Mouse (Mus musculus): ENCODE results near the gene Slc48a1.

Slc48a1 gene

DNA sequence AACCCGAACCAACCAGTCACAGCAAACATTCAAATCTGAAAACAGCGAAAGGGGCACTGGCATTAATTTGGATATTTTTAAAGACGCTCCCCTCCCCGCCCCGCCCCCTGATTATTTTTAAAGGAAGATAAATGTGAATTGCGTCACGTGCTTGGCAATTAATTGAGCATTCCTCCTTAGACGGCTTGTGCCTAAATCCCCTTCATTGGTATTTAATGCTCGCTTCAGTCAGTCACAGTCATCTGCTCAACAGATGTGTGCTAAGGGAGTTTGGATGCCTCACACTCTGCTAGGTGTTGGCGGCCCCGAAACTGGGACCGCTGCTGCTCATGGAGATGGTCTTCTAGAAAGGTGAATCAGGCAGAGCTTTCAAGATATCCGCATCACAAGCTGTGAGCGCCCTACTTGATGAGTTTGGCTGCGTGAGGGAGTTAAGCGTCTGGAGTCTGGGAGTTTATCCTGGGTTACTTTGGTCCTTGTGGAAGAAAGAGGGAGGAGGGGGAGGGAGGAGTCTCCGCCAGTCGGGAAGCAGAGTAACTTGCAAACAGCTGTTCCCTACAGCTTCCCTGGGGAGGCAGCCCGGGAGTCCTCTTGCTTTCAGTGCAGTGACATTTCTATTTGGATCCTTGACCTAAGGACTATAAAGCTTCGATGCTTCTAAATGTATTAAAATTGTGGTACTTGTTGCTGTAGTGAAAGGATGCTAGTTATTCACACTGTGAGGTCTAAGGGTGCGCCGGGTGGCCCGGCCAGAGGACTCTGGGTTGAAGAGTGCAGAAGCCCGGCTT lies 3.8 kb downstream of the Slc48a1 start:
- DNase-seq (ENCODE audit: low read depth, low spot score) = no peak

DNA sequence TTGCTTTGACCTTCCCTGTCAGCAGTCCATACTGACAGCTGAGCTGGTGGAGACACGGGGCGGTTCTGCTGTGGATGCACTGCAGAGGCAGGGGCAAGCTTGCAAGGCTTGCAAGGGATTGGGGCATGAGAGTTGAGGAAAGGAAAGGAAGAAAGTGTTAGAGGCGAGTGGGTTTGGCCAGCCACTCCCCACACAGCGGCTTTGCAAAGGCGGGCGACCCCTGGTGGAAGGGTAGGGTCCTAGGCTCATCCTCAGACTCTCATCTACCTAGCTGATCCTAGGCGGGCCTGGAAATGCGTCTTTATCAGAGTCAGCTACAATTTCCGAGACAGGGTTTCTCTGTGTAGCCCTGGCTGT lies 4.4 kb downstream of the Slc48a1 start:
- no peak for DNase-seq (ENCODE audit: low read depth, low spot score)

DNA sequence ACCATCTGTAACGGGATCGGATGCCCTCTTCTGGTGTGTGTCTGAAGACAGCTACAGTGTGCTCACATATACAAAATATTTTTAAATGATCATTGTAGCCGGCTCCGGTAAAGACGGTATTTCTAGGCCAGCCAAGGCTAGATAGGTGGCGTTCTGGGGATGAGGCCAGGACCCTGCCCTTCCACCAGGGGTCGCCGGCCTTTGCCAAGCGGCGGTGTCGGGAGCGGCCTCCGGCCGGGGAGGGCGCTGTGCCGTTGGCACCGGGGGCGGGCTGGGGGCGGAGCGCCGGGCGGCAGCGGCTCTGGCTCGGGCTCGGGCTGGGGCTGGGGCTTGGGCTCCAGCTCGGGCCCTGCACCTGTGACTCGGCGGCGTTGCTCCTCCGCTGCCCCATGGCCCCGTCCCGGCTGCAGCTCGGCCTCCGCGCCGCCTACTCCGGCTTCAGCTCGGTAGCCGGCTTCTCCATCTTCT lies 5.8 kb downstream of the Slc48a1 start:
- DNase-seq (ENCODE audit: low read depth, low spot score) = peak; percentile 76

DNA sequence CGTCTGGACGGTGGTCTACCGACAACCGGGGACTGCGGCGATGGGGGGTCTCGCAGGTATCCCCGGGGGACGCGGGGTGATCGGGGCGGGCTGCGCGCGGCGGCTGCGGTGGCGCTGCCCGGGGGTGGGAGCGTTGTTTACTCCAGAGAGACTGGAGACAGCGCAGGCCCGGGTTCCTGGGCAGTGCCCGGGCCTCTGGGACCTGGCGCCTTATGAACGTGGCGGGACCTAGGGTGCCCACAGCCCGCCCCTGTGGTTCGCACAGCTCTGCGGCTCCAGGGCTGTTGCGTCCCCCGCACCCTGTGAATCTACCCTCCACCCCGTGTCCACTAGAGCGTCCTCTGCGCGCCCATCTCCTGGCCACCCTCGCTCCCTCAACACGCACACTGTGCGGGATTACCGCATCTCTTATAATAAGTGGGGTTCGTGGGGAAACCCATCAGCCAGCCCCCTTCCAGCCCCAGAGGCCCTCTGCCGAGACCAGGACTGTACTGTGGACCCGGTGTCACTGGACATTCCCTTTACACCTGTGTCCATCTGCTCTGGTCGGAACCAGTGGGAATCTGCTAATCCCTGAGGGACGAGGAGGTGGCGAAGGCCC lies 6.3 kb downstream of the Slc48a1 start:
- peak; percentile 36 for DNase-seq (ENCODE audit: low read depth, low spot score)

DNA sequence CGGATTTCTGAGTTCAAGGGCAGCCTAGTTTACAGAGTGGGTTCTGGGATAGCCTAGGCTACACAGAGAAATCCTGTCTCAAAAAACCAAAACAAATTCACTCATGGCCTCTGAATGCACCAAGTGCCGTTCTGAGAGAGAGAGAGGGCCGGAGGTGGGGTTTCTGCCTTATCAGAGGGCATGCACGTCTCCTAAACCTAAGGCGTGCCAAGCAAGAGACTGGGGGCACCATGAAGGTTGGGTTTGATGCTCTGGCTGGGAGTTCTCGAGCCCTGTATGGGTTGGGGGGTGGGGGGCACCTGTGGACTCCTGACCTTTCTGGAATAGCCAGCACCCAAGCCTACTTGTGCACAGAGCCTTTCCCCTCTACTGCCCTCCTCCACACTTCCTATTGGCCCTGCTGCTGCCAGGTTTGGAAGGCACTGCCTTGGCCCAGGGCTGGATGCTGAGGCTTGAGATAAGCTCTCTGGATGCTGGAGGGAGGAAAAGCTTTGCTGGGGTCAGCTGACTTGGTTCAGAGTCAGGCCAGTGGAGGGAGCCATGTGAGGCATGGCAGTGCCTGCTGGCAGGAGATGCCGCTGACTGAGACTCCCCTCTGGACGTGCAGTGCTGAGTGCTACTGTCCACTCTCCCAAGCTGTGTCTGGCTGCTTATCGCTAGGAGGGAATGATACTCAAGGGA lies 7.6 kb downstream of the Slc48a1 start:
- DNase-seq (ENCODE audit: low read depth, low spot score) = peak; percentile 75

DNA sequence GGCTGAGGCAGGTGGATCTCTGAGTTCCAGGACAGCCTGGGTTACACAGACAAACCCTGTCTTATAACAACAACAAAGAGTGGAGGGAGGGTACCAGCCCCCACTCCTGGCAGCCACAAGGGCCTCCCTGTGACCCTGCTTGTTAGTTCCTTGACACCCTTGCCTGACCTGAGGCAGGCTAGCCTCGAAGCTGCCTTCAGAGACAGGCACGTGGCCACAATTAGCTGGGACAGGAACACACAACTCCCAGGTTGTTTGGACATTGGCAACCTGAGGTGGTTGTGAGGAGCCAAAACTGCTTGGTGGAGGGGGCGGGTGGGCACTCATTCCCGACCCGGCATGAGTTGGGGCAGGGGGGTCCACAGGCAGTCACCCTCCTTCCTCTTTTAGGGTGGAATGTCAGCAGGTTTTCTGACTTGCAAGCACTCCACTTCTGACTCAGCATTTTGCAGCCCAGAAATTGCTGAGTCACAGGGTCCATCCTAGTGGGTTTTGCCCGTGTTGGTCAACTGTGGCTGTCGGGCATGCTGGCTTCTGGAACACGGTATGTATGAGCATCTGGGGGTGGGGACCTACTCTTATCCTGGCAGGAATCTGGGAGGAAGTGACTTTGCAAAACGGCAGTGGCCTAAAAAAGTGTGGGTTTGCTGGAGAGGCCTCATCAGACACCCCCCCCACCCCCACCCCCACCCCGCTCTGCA lies 8.2 kb downstream of the Slc48a1 start:
- DNase-seq (ENCODE audit: low read depth, low spot score) = peak; percentile 86

DNA sequence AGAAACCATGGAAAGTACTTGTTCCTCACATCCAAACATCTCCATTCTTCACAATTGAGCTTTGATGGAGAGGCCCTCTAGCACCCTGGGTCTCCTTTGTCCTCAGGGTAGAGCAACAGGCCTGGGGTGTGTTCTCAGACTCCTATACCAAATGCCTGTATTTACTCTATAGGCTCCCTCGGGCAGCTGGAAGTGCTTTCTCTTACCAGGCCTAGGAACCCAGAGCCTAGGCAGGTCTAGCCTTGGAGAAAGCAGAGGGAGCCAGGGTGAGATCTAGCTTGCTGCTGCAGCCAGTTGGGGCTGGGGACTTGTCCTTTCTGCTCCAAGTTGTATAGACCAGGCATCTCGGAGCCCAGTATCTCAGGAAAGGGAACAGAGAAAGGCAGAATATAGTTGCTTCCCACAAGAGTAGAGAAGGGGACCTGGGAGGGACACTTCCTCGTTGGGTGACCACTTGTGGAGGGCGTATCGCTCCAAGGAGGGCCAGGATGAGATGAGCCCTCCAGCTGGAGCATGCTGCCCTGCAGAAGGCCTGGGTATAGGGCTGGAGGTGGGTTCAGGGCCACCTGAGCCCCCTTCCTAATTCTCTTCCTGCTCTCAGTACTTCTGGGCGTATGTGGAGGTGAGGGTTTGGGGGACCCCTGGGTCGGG lies 9.0 kb downstream of the Slc48a1 start:
- DNase-seq (ENCODE audit: low read depth, low spot score) = no peak

DNA sequence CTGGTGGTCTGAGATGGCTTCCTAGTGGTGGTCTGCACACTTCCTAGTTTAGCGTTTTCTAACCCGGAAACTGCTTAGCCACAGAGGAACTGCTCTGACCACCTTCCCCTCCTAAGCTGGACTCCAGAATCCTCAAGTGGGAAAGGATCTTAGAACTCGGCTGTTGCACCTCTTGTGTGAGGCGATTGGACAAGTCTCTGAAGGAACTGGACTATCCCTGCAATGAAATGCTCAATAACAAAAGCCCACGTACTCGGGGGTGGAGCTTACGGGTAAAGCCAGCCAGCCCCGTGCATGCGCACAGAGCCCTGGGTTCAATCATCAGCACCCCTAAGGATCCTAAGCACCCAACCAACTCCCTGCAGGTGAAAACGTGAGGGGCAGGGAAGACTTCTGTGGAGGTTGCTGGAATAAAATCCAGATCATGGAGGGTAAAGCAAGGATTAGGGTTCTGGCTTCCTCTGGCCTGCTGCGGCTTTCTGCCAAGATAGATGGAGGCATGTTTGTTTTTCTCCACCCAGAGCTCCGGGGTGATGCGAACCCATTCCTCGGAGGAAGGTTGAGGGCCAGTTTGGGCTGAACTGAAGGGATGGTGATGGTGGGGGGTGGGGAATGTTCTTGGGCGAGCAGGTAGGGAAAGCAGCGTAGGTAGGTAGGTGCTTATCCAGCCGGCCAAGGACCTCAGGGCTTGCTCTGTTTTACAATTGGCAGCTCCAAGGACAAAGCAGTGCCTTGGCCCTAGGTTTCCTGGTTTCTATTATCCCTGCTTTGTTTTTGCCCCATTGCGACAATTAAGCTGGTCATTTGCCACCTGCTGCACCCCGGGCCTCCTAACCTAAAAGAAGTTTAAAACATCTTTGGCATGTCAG lies 9.7 kb downstream of the Slc48a1 start:
- DNase-seq (ENCODE audit: low read depth, low spot score) = no peak

DNA sequence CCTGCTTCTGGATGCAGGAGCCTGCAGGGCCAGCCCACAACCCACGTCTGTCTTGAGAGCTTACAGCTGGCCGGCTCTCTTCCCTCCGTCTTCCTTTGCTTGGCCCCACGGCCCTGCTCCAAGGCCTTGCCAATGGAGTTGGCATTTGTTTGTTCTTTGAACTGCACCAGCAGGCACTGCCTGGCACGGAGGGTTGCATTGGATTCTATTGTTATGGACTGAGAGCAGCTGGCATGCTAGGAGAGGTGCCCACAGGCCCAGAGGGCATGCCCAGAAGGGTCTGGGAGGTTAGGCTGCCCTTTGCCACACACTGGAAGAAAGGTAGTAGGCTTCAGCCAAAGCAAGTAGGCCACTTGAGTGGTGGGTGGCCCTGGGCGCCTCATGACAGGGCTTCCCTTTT lies 10.5 kb downstream of the Slc48a1 start:
- DNase-seq (ENCODE audit: low read depth, low spot score) = no peak

DNA sequence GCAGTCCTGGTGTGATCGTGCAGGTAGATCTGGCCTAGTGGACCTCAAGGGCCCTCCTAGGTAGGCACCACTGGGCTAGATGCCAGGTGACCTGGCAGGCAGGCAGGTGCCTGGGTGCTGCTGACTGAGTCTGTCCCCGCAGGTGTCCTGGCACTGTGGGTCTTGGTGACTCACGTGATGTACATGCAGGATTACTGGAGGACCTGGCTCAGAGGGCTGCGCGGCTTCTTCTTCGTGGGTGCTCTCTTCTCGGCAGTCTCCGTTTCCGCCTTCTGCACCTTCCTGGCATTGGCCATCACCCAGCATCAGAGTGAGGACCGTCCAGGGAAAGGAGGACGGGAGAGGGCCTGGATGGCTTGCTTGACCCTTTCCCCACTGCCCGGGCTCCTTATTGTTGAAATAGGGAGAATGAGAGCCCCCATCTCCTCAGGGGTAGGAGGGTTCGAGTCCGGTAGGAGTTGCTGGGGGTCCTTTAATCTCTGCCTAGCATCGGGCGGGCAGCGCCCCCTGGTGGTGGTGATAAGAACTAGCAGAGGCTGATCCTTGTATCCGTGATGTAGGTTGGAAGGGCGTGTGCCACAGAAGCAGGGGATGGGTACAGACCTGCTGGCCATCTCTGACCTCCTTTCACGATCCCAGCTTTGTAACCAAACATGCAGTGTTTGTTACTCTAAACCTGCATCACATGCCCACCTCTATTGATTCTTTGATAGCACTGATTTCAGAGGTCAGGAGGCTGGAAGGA lies 11.6 kb downstream of the Slc48a1 start:
- peak; percentile 53 for DNase-seq (ENCODE audit: low read depth, low spot score)

DNA sequence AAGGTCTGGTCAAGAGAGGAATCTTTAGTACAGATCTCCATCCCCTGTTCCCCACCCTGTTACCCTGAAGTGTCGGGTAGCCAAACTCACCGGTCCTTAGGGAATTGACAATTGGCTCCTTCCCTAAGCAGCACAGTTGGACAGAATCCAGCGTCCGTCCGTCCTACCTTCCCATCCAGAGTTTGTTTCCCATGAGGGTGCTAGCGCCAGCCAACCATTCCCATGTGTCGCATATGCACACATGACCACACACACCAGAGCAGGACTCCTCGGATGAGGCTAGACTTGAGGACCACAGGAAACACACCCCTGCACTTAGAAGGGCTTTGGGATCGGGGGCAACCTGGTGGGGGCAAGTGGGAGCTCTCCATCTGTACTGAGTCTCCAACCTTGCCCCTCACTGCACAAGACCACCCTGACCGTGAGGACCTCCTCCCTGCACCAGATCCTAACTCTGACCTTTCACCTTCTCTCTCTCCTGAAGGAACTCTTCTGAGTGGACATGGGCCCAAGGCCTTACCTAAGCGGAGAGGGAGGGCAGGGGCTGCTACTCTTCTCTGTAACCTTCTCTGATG lies 12.9 kb downstream of the Slc48a1 start:
- DNase-seq (ENCODE audit: low read depth, low spot score) = no peak

DNA sequence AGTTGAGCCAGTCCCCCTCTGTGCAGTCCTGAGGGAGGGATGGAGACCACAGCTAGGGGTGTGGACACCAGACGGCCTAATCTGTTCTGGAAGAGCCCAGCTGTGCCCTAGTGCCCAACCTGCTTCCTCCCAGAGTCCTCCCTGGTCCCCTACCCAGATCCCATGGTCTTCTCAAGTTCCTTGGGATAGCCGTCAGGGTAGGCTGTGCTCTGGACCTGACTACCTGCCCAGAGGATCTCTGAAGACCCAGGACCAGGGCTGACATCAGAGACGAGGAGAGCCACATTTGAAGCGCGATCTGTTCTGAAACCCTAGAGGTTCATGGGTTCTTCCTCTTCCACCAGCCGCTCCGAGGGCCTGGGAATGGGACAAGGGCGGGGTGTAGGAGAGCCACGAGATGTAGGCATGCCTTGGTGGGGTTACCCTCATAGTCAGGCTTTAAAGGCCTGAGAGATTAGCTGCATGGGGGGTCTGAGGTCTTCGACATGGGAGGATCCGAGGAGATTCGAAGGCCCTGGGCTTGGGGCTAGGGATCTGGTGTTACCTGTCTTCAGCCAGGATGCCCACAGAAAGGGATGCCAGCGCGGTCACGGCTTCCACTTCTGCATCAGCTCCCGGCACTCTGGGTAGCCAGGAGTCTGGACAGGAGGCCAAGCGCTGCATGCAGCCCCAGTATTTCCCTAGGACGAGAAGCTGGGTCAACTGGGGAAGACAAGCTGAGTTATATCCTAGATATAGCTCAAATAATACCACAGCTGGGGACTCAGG lies 15.2 kb downstream of the Slc48a1 start:
- no peak for DNase-seq (ENCODE audit: low read depth, low spot score)

DNA sequence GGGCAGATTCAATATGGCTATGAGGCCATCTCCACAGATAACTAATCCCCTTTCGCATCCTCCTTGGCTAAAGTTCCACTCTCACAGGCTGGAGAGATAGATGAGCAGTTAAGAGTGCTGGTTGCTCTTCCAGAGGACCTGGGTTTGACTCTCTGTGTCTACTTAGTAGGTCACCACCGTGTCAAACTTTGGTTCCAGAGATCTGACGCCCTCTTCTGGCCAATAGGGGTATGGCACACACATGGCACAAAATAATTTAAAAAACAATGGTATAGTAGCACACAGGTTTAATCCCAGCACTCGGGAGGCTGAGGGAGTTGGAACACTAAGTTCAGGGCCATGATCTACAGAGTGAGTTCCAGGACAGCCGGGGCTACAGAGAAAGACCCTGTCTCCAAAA lies 15.9 kb downstream of the Slc48a1 start:
- no peak for DNase-seq (ENCODE audit: low read depth, low spot score)

DNA sequence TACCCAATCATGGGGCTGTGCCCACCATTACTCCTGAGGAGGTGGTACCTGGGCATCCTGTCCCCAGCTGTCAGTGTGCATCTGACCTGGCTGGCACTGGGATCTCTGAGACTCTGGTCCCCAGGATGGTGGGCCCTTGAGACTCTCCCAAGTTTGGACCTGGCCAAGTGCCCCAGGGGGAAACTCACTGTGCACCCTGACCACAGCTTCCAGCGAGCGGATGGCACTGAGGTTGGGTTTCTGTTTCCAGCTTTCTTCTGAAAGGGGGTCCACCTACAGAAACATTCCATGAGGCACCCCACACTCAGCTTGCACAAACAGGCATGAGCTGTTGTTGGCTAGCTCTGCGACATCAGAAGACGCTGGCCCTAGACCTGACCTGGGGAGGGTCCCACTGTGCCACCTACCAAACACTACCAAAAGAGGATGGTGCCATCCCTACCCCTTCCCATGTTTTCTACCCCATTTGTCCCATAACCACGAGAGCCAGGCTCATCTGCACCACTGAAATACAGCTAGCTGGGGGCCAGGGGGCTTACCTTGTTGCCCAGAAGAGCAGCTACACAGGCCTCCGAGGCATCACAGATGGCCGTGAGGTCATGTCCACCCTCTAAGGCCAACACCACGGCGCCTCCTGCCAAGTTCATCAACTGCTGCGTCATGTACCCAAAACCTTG lies 17.4 kb downstream of the Slc48a1 start:
- no peak for DNase-seq (ENCODE audit: low read depth, low spot score)

DNA sequence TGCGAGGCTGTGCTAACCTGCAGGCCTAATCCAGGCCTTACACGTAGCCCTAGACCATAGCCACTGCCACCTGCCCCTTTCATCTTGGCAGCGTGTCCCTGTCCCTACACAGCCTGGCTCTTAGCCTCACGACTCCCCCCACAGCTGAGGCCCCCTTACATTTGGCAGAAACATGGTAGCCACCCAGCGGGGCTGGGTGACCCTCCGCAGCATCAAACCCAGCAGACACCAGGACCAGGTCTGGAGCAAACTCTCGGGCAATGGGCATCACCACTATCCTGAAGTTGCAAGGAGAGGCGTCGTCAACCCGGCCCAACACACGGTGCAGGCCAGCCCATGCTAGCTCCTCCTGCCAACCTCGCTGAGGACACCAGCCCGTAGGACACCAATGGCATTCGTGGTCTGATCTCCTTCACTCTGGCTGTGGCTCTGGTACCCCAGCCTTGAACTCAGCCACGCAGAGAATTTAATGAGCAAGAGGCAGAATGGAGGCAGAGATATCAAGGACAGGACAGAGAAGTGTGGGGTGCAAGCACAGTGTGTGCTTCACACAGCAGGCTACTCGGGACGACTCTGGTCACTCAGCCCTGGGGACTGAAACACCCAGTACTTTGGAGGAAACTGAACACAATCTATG lies 18.5 kb downstream of the Slc48a1 start:
- DNase-seq (ENCODE audit: low read depth, low spot score) = no peak

DNA sequence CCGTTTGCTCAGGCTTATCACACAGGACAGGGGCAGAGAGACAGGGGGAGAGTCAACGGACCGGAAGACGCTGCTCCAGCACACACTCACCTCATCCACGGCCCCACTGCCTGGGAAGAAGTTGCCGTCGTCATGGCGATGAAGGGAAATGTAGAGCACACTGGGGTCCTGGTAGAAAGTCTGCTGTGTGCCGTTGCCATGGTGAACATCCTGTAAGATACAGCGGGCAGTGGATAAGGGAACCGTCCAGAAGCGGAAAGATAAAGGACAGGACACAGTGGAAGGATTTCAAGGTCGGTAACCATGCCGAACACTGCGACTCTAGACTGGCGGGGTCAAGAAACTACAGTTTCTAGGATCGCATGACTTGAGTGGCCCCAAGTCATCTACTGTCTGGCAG lies 19.8 kb downstream of the Slc48a1 start:
- DNase-seq (ENCODE audit: low read depth, low spot score) = no peak

DNA sequence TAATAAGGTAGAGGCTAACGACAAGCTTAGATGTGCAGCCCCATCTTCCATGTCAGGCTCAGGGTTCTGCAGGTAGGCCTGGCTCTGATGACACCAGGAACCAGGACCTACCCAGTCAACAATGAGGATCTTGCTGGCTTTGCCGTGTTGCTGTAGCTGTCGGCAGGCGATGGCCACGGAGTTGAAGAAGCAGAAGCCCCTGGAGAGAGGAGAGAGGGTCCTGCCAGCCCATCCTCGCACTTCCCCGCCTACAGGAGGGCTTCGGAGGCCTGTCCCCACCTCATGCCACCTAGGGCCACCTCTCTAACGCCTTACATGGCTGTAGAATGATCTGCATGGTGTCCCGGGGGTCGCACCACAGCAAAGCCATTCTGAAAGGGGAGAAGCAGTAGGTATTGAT lies 21.1 kb downstream of the Slc48a1 start:
- no peak for DNase-seq (ENCODE audit: low read depth, low spot score)

DNA sequence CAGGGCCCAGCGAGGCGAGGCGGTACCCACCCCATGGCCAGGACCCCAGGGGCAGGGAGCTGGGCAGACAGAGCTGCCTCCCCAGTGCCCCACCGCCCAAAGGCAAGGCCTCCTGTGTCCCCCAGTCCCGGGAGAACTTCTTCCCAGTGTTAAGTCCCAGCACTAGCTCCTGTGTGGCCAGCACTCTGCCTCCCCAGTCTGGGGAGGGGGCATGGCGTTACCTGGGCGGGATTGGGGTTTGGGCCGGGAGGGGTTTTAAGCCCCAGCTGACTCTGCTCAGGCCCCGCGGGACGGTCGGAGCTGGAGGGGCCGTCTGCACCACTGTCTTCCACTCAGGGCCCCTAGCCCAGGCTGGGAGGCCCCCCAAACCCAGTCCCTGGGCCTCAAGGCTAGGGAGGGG lies 22.5 kb downstream of the Slc48a1 start:
- DNase-seq (ENCODE audit: low read depth, low spot score) = no peak
